Mouse (Mus musculus): ENCODE data around the gene Map1b.

DNA sequence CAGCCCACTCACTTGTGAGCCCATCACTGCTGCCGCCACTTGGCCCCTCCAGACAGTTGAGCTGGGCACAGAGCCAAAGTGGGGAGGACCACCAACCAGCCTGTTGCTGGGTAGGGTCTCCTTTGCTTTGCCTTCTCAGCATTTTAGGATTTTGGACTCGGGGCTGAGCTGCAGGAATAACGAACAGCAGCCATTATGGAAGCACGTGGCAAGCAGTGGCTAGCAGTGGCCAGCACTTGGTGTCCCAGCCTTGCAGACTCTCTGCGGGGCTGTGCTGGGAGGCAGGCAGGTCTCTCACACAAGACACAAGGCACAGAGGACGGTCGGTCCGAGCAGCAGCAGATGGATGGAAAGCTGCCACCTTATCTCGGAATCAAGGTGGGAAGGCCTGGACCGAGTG is 31.4 kb downstream of the Map1b start:
- TF ChIP-seq POLR2A (IDR thresholded peaks at IDR 0.05; ENCODE audit: low read depth, low read length) (no peak), CTCF (IDR thresholded peaks at IDR 0.05; ENCODE audit: borderline replicate concordance, insufficient read depth, low read length) (no peak)

Measured in embryonic fibroblast, embryonic 13.5 days (primary cell).